In the genomic region with DNA sequence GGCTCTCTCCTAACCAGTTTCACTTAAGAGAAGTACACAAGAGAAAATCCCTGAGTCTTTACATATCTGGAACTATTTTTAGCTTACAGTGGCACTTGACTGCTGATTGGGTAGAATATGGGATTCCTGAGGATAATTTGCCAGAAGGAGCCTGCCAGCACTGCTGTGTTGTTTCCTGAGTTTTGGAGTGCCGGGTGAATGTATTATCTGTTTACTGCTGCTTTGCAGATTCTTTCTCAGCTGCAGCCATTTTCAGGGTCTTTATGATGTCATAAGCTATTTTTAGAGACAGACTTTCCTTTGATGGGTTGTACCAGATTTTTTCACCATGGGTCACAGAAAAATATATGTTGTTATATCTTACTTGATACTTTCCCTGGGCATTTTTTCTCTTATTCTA, we compare ENCODE assay signal across 17 mouse cellular contexts.
DNase-seq lines count a peak whose midpoint lies in the region; ATAC-seq and TF ChIP-seq lines count a peak whose summit lies in the region.
"Had no signal": no experiment of that assay in that cellular context is flagged by ENCODE, and none has a peak within 500 bp of the region (broad histone marks: within the 10 kb centered on the region; RNA-seq: fewer than 3 reads in every experiment).

No protein-coding gene starts in this region.

- H3K4me1 ChIP-seq in hindbrain, postnatal 0 days (ENCODE audit: insufficient read depth, low read length), result no peaks in the 10 kb centered on the region
- H3K4me1 ChIP-seq in hindbrain, embryonic 16.5 days (ENCODE audit: control insufficient read depth, insufficient read depth, low read depth, low read length), result no peaks in the 10 kb centered on the region; the same call in 1 of the 2 replicates
- no peaks in the 10 kb centered on the region for H3K4me1 ChIP-seq in forebrain, postnatal 0 days (ENCODE audit: insufficient read depth)
- H3K4me1 ChIP-seq in heart, embryonic 15.5 days (replicated peaks), result no peaks in the 10 kb centered on the region; the same call in 1 of the 2 replicates
- no peaks in the 10 kb centered on the region for H3K4me1 ChIP-seq in kidney, embryonic 14.5 days (ENCODE audit: control insufficient read depth, insufficient read depth, low read length)
- no peaks in the 10 kb centered on the region for H3K4me1 ChIP-seq in hindbrain, embryonic 13.5 days (replicated peaks)

- no peaks in the 10 kb centered on the region for H3K27me3 ChIP-seq in hindbrain, postnatal 0 days (ENCODE audit: insufficient read depth, low read length)
- H3K27me3 ChIP-seq in hindbrain, embryonic 16.5 days (replicated peaks; ENCODE audit: control insufficient read depth, insufficient read depth, low read length), result no peaks in the 10 kb centered on the region
- no peaks in the 10 kb centered on the region for H3K27me3 ChIP-seq in forebrain, postnatal 0 days (ENCODE audit: insufficient read depth, low read length)
- H3K27me3 ChIP-seq in heart, embryonic 15.5 days, result no peaks in the 10 kb centered on the region
- no peaks in the 10 kb centered on the region for H3K27me3 ChIP-seq in kidney, embryonic 14.5 days (ENCODE audit: control insufficient read depth, insufficient read depth, low read length)
- H3K27me3 ChIP-seq in hindbrain, embryonic 13.5 days, result no peaks in the 10 kb centered on the region
- H3K27me3 ChIP-seq: lung, embryonic 15.5 days had no signal

- no peaks in the 10 kb centered on the region for H3K36me3 ChIP-seq in hindbrain, postnatal 0 days (ENCODE audit: insufficient read depth, low read length)
- H3K36me3 ChIP-seq in hindbrain, embryonic 16.5 days (ENCODE audit: control insufficient read depth, insufficient read depth, low read length), result no peaks in the 10 kb centered on the region
- H3K36me3 ChIP-seq in forebrain, postnatal 0 days (ENCODE audit: insufficient read depth), result no peaks in the 10 kb centered on the region
- no peaks in the 10 kb centered on the region for H3K36me3 ChIP-seq in heart, embryonic 15.5 days
- H3K36me3 ChIP-seq in kidney, embryonic 14.5 days (ENCODE audit: control insufficient read depth, insufficient read depth, low read length), result no peaks in the 10 kb centered on the region
- no peaks in the 10 kb centered on the region for H3K36me3 ChIP-seq in hindbrain, embryonic 13.5 days
- H3K36me3 ChIP-seq: G1E; lung, embryonic 15.5 days had no signal

- no peak overlapping the region for H3K4me3 ChIP-seq in hindbrain, postnatal 0 days (ENCODE audit: low read length)
- H3K4me3 ChIP-seq in hindbrain, embryonic 16.5 days (ENCODE audit: low read length), result no peak overlapping the region
- H3K4me3 ChIP-seq in forebrain, postnatal 0 days (ENCODE audit: low read depth, low read length), result no peak overlapping the region
- H3K4me3 ChIP-seq in heart, embryonic 15.5 days, result no peak overlapping the region
- H3K4me3 ChIP-seq in kidney, embryonic 14.5 days (ENCODE audit: low read length), result no peak overlapping the region
- H3K4me3 ChIP-seq in hindbrain, embryonic 13.5 days, result no peak overlapping the region
- H3K4me3 ChIP-seq: gastrocnemius, adult 2 months; lung, embryonic 15.5 days had no signal

- no peak for TF ChIP-seq CTCF in hindbrain, postnatal 0 days (IDR thresholded peaks at IDR 0.05; ENCODE audit: low read depth)
- TF ChIP-seq CTCF in forebrain, postnatal 0 days (IDR thresholded peaks at IDR 0.05; ENCODE audit: low read depth), result no peak

- 43% methylated on average over 1 of the region's 1 CpGs for WGBS in hindbrain, postnatal 0 days
- 40% methylated on average over 1 of the region's 1 CpGs for WGBS in hindbrain, embryonic 16.5 days
- WGBS in forebrain, postnatal 0 days, result 9% methylated on average over 1 of the region's 1 CpGs
- WGBS in heart, embryonic 15.5 days, result 16% methylated on average over 1 of the region's 1 CpGs
- 46% methylated on average over 1 of the region's 1 CpGs for WGBS in kidney, embryonic 14.5 days
- 72% methylated on average over 1 of the region's 1 CpGs for whole genome bisulfite sequencing in hindbrain, embryonic 13.5 days

- H3K27ac ChIP-seq in hindbrain, postnatal 0 days, result no peak overlapping the region
- H3K27ac ChIP-seq in hindbrain, embryonic 16.5 days (ENCODE audit: low read depth, low read length), result no peak overlapping the region
- H3K27ac ChIP-seq in forebrain, postnatal 0 days (ENCODE audit: low read depth, low read length), result no peak overlapping the region
- H3K27ac ChIP-seq in heart, embryonic 15.5 days, result peak overlapping the region; percentile 71
- H3K27ac ChIP-seq in kidney, embryonic 14.5 days (ENCODE audit: low read depth, low read length), result no peak overlapping the region
- no peak overlapping the region for H3K27ac ChIP-seq in hindbrain, embryonic 13.5 days
- H3K27ac ChIP-seq: gastrocnemius, adult 2 months; lung, embryonic 15.5 days had no signal

- no peak for ATAC-seq in hindbrain, postnatal 0 days
- ATAC-seq in hindbrain, embryonic 16.5 days, result no peak
- peak; percentile 75 for ATAC-seq in forebrain, postnatal 0 days
- ATAC-seq in heart, embryonic 15.5 days (replicated peaks; ENCODE audit: insufficient number of reproducible peaks, insufficient read depth, low FRiP score, low read depth), result peak; percentile 76
- ATAC-seq in kidney, embryonic 14.5 days (ENCODE audit: low FRiP score, low TSS enrichment), result no peak
- no peak for ATAC-seq in hindbrain, embryonic 13.5 days (ENCODE audit: low FRiP score)

- no peak overlapping the region for H3K4me2 ChIP-seq in hindbrain, postnatal 0 days (ENCODE audit: low read depth, low read length)
- no peak overlapping the region for H3K4me2 ChIP-seq in hindbrain, embryonic 16.5 days (ENCODE audit: low read length)
- H3K4me2 ChIP-seq in forebrain, postnatal 0 days (ENCODE audit: low read depth), result no peak overlapping the region
- H3K4me2 ChIP-seq in heart, embryonic 15.5 days, result peak overlapping the region; percentile 12; the same call in 1 of the 2 replicates
- H3K4me2 ChIP-seq in kidney, embryonic 14.5 days (replicated peaks; ENCODE audit: low read depth, low read length), result no peak overlapping the region
- H3K4me2 ChIP-seq in hindbrain, embryonic 13.5 days, result no peak overlapping the region
- H3K4me2 ChIP-seq: lung, embryonic 15.5 days; midbrain, embryonic 11.5 days had no signal

- DNase-seq in hindbrain, postnatal 0 days (ENCODE audit: low spot score), result peak; percentile 18
- DNase-seq in Muller cell, postnatal 12 days (ENCODE audit: inconsistent ontology term), result peak; percentile 13
- peak; percentile 43 for DNase-seq in forebrain, postnatal 0 days
- DNase-seq in kidney, adult 9 months, result no peak
- DNase-seq: adrenal gland, postnatal 10 days; cerebellum, adult 9-10 months; gastrocnemius, adult 2 months; kidney, postnatal 36 days; liver; spleen, adult 18-20 months had no signal

- no peaks in the 10 kb centered on the region for H3K9me3 ChIP-seq in hindbrain, postnatal 0 days (ENCODE audit: low read length)
- no peaks in the 10 kb centered on the region for H3K9me3 ChIP-seq in hindbrain, embryonic 16.5 days (ENCODE audit: control insufficient read depth, low read length)
- no peaks in the 10 kb centered on the region for H3K9me3 ChIP-seq in forebrain, postnatal 0 days (ENCODE audit: low read length)
- no peaks in the 10 kb centered on the region for H3K9me3 ChIP-seq in heart, embryonic 15.5 days (replicated peaks)
- no peaks in the 10 kb centered on the region for H3K9me3 ChIP-seq in kidney, embryonic 14.5 days (ENCODE audit: control insufficient read depth, low read length)
- no peaks in the 10 kb centered on the region for H3K9me3 ChIP-seq in hindbrain, embryonic 13.5 days
- H3K9me3 ChIP-seq: G1E; lung, embryonic 15.5 days had no signal

- H3K9ac ChIP-seq in hindbrain, postnatal 0 days (replicated peaks; ENCODE audit: low read length), result no peak overlapping the region
- H3K9ac ChIP-seq in hindbrain, embryonic 16.5 days (ENCODE audit: low read depth, low read length), result no peak overlapping the region
- no peak overlapping the region for H3K9ac ChIP-seq in forebrain, postnatal 0 days
- no peak overlapping the region for H3K9ac ChIP-seq in heart, embryonic 15.5 days
- no peak overlapping the region for H3K9ac ChIP-seq in kidney, embryonic 14.5 days (ENCODE audit: low read depth, low read length)
- H3K9ac ChIP-seq in hindbrain, embryonic 13.5 days, result no peak overlapping the region
- H3K9ac ChIP-seq: lung, embryonic 15.5 days had no signal

Comparison
In these comparisons a context has a peak if more than half of its experiments do, and no peak if none do; other contexts are left out.
1. ATAC-seq: peak in forebrain, postnatal 0 days (single experiment) and heart, embryonic 15.5 days (single experiment); none in hindbrain, postnatal 0 days (single experiment), hindbrain, embryonic 16.5 days (single experiment), kidney, embryonic 14.5 days (single experiment) and hindbrain, embryonic 13.5 days (single experiment).